Mouse (Mus musculus) embryonic facial prominence, embryonic 10.5 days (tissue): Measurements from ENCODE around the gene Mfsd12. TPM values are rescaled to one million over a fixed set of nuclear protein-coding genes. Genes with fewer than 3 reads are reported as not detected.

ENCODE experiments used
- DNase-seq: peaks from one replicate; pipeline ENCODE4 v3.0.0-alpha.2; 2017; ENCODE audit warnings: low spot score
- H3K27ac ChIP-seq: fragments of 300-500 bp; sonication (generic); replicated peaks from 2 replicates; pipeline ENCODE4 v1.5.1; 2016; ENCODE audit warnings: mild to moderate bottlenecking
- H3K27me3 ChIP-seq: fragments of 300-500 bp; sonication (generic); replicated peaks from 2 replicates; pipeline ENCODE4 v1.6.1; 2016; ENCODE audit warnings: low read depth, mild to moderate bottlenecking; ENCODE audit not compliant: poor library complexity, severe bottlenecking
- H3K36me3 ChIP-seq: fragments of 300-500 bp; sonication (generic); replicated peaks from 2 replicates; pipeline ENCODE4 v1.6.1; 2016; ENCODE audit warnings: mild to moderate bottlenecking, moderate library complexity
- H3K4me1 ChIP-seq: fragments of 300-500 bp; sonication (generic); 2 replicates; pipeline ENCODE4 v1.6.1; 2016
- H3K4me3 ChIP-seq: fragments of 300-500 bp; sonication (generic); 2 replicates; pipeline ENCODE4 v1.5.1; 2016; ENCODE audit warnings: mild to moderate bottlenecking, moderate library complexity
- H3K9me3 ChIP-seq: fragments of 300-500 bp; sonication (generic); 2 replicates; pipeline ENCODE4 v1.6.1; 2016; ENCODE audit warnings: mild to moderate bottlenecking
- WGBS: fragments of 180-500 bp; shearing (Covaris S2); methylation state at CpG from one replicate; pipeline ENCODE4 v1.1.7; 2016; 5-methylcytosine and 5-hydroxymethylcytosine counted together
- polyA plus RNA-seq: library from polyadenylated mRNA; unstranded; fragments of >200 nt; fragmentation: Nextera tagmentation; extraction: Ambion mirVana; gene quantifications from 2 replicates; pipeline ENCODE4 v1.2.1, GENCODE M21; 2016

The Mfsd12 gene
- polyA plus RNA-seq, 1 experiment from 2014 or later: 8.3 TPM

- peak overlapping the region; percentile 49; the same call in 1 of the 2 replicates for H3K27ac ChIP-seq
- no peak for DNase-seq
Measured at GRCm38 (mm10) chr10:81404720-81405119, 47.4 kb downstream of the Mfsd12 start.

DNA sequence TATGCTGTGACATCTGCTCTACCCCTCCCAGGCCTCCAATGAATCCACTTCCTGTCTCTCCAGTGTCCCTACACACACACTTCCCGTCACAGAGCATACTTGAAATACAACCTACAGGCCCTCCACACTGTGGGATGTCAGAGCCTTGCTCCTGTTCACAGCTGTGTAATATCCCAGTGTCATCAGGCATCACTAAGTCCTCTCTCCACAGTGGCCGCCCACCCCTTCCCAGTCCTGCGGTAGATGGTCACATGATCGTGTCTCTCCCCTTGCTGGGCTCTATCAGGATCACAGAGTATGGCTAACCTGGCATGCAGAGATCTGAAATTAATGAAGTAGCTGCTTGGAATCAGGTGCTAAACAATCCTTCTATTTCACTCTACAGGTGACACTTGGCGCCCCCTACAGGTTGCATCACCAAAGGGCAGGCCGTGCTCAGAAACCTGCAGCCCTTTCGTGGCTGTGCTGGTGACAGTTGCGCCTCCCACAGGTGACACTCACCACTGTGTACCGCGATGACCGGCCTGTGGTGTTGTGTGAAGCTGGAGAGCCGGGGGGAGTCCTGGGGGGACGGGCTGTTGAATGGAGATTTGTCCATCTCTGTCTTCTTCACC is 48.4 kb downstream of the Mfsd12 start:
- Histone ChIP-seq H3K36me3 (peaks cover 13% of the 10 kb centered on the region; the same call in 1 of the 2 replicates), H3K9me3 (no peaks in the 10 kb centered on the region), H3K4me3 (peak overlapping the region; percentile 50; the same call in 1 of the 2 replicates), H3K27ac (0 out of 2 replicates have a peak overlapping the region, but pooled peaks have one; percentile 1), H3K27me3 (peaks cover 82% of the 10 kb centered on the region), H3K4me1 (peaks cover 95% of the 10 kb centered on the region)
- 35% methylated on average over 13 of the region's 13 CpGs for WGBS
- DNase-seq: peak; percentile 65

More at GRCm38 (mm10) chr10:81404720-81405119, 47.4 kb downstream of the Mfsd12 start:
- H3K9me3 ChIP-seq: no peaks in the 10 kb centered on the region
- H3K36me3 ChIP-seq: peaks cover 22% of the 10 kb centered on the region
- H3K4me3 ChIP-seq: peak overlapping the region; percentile 28; the same call in 1 of the 2 replicates
- peaks cover 92% of the 10 kb centered on the region for H3K27me3 ChIP-seq
- peaks cover 95% of the 10 kb centered on the region for H3K4me1 ChIP-seq
- WGBS: 58% methylated on average over 18 of the region's 18 CpGs

- Histone ChIP-seq H3K4me3 (peak overlapping the region; percentile 50), H3K27me3 (peaks cover 71% of the 10 kb centered on the region), H3K4me1 (peaks cover 91% of the 10 kb centered on the region), H3K36me3 (peaks cover 16% of the 10 kb centered on the region; the same call in 1 of the 2 replicates), H3K9me3 (no peaks in the 10 kb centered on the region), H3K27ac (peak overlapping the region; percentile 64)
- DNase-seq: no peak
- 18% methylated on average over 24 of the region's 24 CpGs for WGBS
Measured at GRCm38 (mm10) chr10:81406504-81407440, 49.5 kb downstream of the Mfsd12 start.

GRCm38 (mm10) chr10:81407539-81408423 is 50.5 kb downstream of the Mfsd12 start:
- DNase-seq: peak; percentile 66
- Histone ChIP-seq H3K9me3 (no peaks in the 10 kb centered on the region), H3K36me3 (peaks cover 20% of the 10 kb centered on the region; the same call in 1 of the 2 replicates), H3K27ac (peak overlapping the region; percentile 66; the same call in 1 of the 2 replicates), H3K4me1 (peaks cover 91% of the 10 kb centered on the region), H3K27me3 (peaks cover 61% of the 10 kb centered on the region), H3K4me3 (peak overlapping the region; percentile 50)
- WGBS: 21% methylated on average over 31 of the region's 31 CpGs

GRCm38 (mm10) chr10:81408424-81408729 is 51.1 kb downstream of the Mfsd12 start:
- H3K9me3 ChIP-seq: no peaks in the 10 kb centered on the region
- peaks cover 91% of the 10 kb centered on the region for H3K4me1 ChIP-seq
- DNase-seq: no peak
- peaks cover 20% of the 10 kb centered on the region; the same call in 1 of the 2 replicates for H3K36me3 ChIP-seq
- peak overlapping the region; percentile 66 for H3K27ac ChIP-seq
- WGBS: 39% methylated on average over 13 of the region's 13 CpGs
- H3K27me3 ChIP-seq: peaks cover 55% of the 10 kb centered on the region
- peak overlapping the region; percentile 50; the same call in 1 of the 2 replicates for H3K4me3 ChIP-seq

DNA sequence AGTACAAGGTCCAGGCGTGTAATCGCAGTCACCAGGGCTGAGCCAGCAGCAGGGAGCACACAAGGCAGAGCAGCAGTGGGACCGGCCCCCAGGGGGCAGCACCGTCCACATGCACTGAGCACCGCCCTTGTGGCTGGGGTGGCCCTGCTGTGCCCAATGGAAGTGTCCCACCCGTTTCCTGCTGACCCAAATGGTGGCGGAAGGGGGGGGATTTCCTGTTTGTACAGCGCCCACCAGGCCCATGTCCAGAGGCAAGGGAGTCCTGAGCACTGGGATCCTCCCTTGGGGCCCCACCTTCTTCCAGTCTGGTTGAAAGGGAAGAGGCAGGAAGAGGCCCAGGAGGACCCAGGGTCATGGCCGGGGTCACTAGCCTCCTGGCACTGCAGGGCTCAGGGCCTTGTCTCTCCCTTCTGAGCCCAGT is 51.6 kb downstream of the Mfsd12 start:
- WGBS: 12% methylated on average over 9 of the region's 9 CpGs
- peaks cover 50% of the 10 kb centered on the region for H3K27me3 ChIP-seq
- H3K4me3 ChIP-seq: peak overlapping the region; percentile 32
- DNase-seq: peak; percentile 86
- H3K27ac ChIP-seq: peak overlapping the region; percentile 66
- H3K36me3 ChIP-seq: peaks cover 20% of the 10 kb centered on the region; the same call in 1 of the 2 replicates
- H3K9me3 ChIP-seq: no peaks in the 10 kb centered on the region
- peaks cover 91% of the 10 kb centered on the region for H3K4me1 ChIP-seq

DNA sequence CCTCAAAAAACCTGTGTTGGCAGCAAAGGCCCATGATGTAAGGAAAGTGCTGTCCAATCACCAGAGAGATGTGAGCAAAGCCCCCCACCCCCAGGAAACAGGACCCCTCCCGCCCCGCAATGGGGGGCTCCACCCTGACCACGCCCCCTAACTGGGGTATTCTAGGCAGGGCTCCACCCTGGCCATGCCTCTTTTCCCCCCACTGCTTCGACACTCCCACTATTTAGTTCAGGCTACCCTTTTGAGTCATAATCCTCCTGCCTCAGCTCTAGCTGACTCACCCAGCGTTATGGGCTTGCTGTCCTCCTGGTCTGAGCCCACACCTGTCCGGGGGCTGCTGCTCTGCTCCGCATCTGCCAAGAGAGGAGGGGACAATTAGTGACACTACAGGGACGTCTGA is 52.0 kb downstream of the Mfsd12 start:
- Histone ChIP-seq H3K4me1 (peaks cover 91% of the 10 kb centered on the region), H3K27ac (peak overlapping the region; percentile 66)

DNA sequence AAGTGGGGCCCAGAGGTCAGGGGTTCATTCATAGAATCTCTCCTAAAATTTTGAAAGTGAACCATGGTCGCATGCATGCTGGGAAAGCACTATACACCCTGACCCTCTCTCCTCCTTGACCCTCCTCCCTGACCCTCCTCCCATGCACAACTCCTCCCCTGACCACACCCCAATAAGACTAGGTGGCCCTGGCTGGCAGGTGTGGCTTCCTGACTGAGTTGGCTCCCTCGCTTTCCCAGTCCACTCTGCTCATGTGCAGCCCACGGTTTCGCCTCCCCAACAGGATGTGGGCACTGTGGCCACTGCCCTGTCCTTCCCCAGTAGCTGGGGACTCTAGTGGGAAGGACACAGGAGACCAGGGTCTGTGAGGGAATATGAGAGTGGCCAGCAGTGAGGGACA is 53.1 kb downstream of the Mfsd12 start:
- H3K27me3 ChIP-seq: peaks cover 35% of the 10 kb centered on the region
- 68% methylated on average over 4 of the region's 4 CpGs for WGBS
- peaks cover 95% of the 10 kb centered on the region for H3K4me1 ChIP-seq
- H3K9me3 ChIP-seq: no peaks in the 10 kb centered on the region
- peak overlapping the region; percentile 32; the same call in 1 of the 2 replicates for H3K4me3 ChIP-seq
- no peak for DNase-seq
- peaks cover 14% of the 10 kb centered on the region; the same call in 1 of the 2 replicates for H3K36me3 ChIP-seq
- H3K27ac ChIP-seq: peak overlapping the region; percentile 66

More for the DNA sequence above, 52.0 kb downstream of the Mfsd12 start:
- peaks cover 20% of the 10 kb centered on the region; the same call in 1 of the 2 replicates for H3K36me3 ChIP-seq
- peak overlapping the region; percentile 32 for H3K4me3 ChIP-seq
- peak; percentile 68 for DNase-seq
- 7% methylated on average over 8 of the region's 8 CpGs for WGBS
- no peaks in the 10 kb centered on the region for H3K9me3 ChIP-seq
- H3K27me3 ChIP-seq: peaks cover 46% of the 10 kb centered on the region

GRCm38 (mm10) chr10:81410981-81411380 is 53.7 kb downstream of the Mfsd12 start:
- Histone ChIP-seq H3K9me3 (no peaks in the 10 kb centered on the region), H3K4me1 (peaks cover 95% of the 10 kb centered on the region), H3K36me3 (peaks cover 7% of the 10 kb centered on the region; the same call in 1 of the 2 replicates), H3K27me3 (peaks cover 29% of the 10 kb centered on the region), H3K27ac (peak overlapping the region; percentile 90), H3K4me3 (no peak overlapping the region)
- no peak for DNase-seq
- WGBS: 84% methylated on average over 9 of the region's 9 CpGs

GRCm38 (mm10) chr10:81411471-81412400 is 54.4 kb downstream of the Mfsd12 start:
- peak overlapping the region; percentile 90 for H3K27ac ChIP-seq
- 80% methylated on average over 18 of the region's 18 CpGs for WGBS
- H3K27me3 ChIP-seq: peaks cover 22% of the 10 kb centered on the region
- peaks cover 95% of the 10 kb centered on the region for H3K4me1 ChIP-seq
- peak overlapping the region; percentile 6; the same call in 1 of the 2 replicates for H3K4me3 ChIP-seq
- 0 out of 2 replicates have a peak, but pooled peaks cover 6% of the 10 kb centered on the region for H3K36me3 ChIP-seq
- H3K9me3 ChIP-seq: no peaks in the 10 kb centered on the region
- peak; percentile 23 for DNase-seq
